Mouse (Mus musculus) CD4-positive naive resting alpha-beta T cell, adult 57 days (primary cell): ENCODE data around the gene Mrpl10. TPM values are rescaled to one million over a fixed set of nuclear protein-coding genes. Genes with fewer than 3 reads are reported as not detected.

Experiments
- total RNA-seq: library from RNA; stranded (reverse); gene quantifications from one replicate; pipeline ENCODE4 v1.2.4, GENCODE M21; 2023

Gene Mrpl10
- total RNA-seq, result 38.7 TPM

GRCm38 (mm10) chr11:97041022-97041899, at the start of gene Mrpl10, which contains the start of gene Lrrc46:
Gene Mrpl10, plus strand, starts transcription at chr11:97041560.
Gene Lrrc46, minus strand, starts transcription at chr11:97041407.

GRCm38 (mm10) chr11:97013121-97013670, 28.2 kb upstream of the Mrpl10 start, which contains the start of gene Sp6:
Gene Sp6, plus strand, starts transcription at chr11:97013394.

GRCm38 (mm10) chr11:97029686-97030417, 11.5 kb upstream of the Mrpl10 start, which contains the start of gene Scrn2:
Gene Scrn2, plus strand, starts transcription at chr11:97029938.

GRCm38 (mm10) chr11:97050216-97050943, 9.0 kb downstream of the Mrpl10 start, which contains the start of gene Osbpl7:
Gene Osbpl7, plus strand, starts transcription at chr11:97050628.

Other genes starting within 250 kb of the Mrpl10 start
- 45.4 TPM for gene Nfe2l1, start 211.6 kb upstream of the Mrpl10 start, total RNA-seq
- 1.2 TPM for gene Copz2, start 191.7 kb upstream of the Mrpl10 start, total RNA-seq
- gene Cdk5rap3, start 125.1 kb upstream of the Mrpl10 start, total RNA-seq, result 56.0 TPM
- gene Prr15l, start 113.5 kb upstream of the Mrpl10 start, total RNA-seq, result not detected
- gene Pnpo, start 97.6 kb upstream of the Mrpl10 start, total RNA-seq, result 18.1 TPM
- gene Sp2, start 58.6 kb upstream of the Mrpl10 start, total RNA-seq, result 54.2 TPM
- gene Sp6, start 28.2 kb upstream of the Mrpl10 start, total RNA-seq, result 4.7 TPM
- gene Scrn2, start 11.6 kb upstream of the Mrpl10 start, total RNA-seq, result 3.3 TPM
- gene Lrrc46, start 153 bp upstream of the Mrpl10 start, total RNA-seq, result not detected
- 31.6 TPM for gene Osbpl7, start 9.1 kb downstream of the Mrpl10 start, total RNA-seq
- 2.4 TPM for gene Tbx21, start 73.8 kb downstream of the Mrpl10 start, total RNA-seq
- 1.2 TPM for gene Tbkbp1, start 109.9 kb downstream of the Mrpl10 start, total RNA-seq
- gene Kpnb1, start 146.3 kb downstream of the Mrpl10 start, total RNA-seq, result 136 TPM
- gene Npepps, start 239.1 kb downstream of the Mrpl10 start, total RNA-seq, result 69.0 TPM